In the genomic region with DNA sequence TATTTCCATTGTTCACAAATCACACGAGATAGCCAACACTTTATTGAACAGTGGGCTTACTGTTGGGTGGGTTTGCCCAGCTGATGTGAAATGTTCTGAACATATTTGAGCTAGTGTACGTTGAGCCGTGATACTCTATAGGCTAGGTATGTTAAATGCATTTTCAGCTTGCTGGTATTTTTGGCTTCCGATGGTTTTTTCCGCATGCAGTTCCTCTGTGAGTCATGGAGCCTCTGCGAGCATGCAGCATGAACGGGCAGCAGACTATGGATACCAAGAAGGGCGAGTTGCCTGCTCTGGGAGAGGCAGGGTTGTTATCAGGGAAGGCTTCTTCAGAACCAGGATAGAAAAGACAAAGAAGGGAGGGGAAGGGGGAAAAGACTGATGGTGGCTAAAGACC, we compare ENCODE assay signal across 30 mouse cellular contexts. TPM values are rescaled to one million over a fixed set of nuclear protein-coding genes. Genes with fewer than 3 reads are reported as not detected.
DNase-seq lines count a peak whose midpoint lies in the region; ATAC-seq lines count a peak whose summit lies in the region.
"Had no signal": no experiment of that assay in that cellular context is flagged by ENCODE, and none has a peak within 500 bp of the region (broad histone marks: within the 10 kb centered on the region; RNA-seq: fewer than 3 reads in every experiment).

No protein-coding gene starts in this region.

- H3K4me1 ChIP-seq in liver, embryonic 11.5 days (replicated peaks; ENCODE audit: control insufficient read depth, insufficient read depth, low read length) = no peaks in the 10 kb centered on the region
- peaks cover 22% of the 10 kb centered on the region for H3K4me1 ChIP-seq in liver, embryonic 12.5 days
- no peaks in the 10 kb centered on the region for H3K4me1 ChIP-seq in limb, embryonic 10.5 days
- H3K4me1 ChIP-seq: forebrain, embryonic 10.5 days; forebrain, embryonic 13.5 days; hindbrain, embryonic 12.5 days; hindbrain, embryonic 15.5 days had no signal

- H3K4me3 ChIP-seq in liver, embryonic 11.5 days (ENCODE audit: low read depth, low read length) = no peak overlapping the region
- no peak overlapping the region for H3K4me3 ChIP-seq in liver, embryonic 12.5 days
- no peak overlapping the region for H3K4me3 ChIP-seq in limb, embryonic 10.5 days
- H3K4me3 ChIP-seq: forebrain, embryonic 10.5 days; forebrain, embryonic 13.5 days; heart, adult 2 months; hindbrain, embryonic 12.5 days; hindbrain, embryonic 15.5 days had no signal

- no peak for DNase-seq in frontal cortex, postnatal 10 days (ENCODE audit: low spot score in 2 of 2)
- DNase-seq in liver, embryonic 11.5 days (ENCODE audit: low spot score) = peak; percentile 24
- peak; percentile 12 for DNase-seq in right cerebral cortex, postnatal 25 days
- no peak for DNase-seq in right cerebral cortex, postnatal 14 days
- peak; percentile 17 for DNase-seq in limb, embryonic 10.5 days (ENCODE audit: low spot score)
- DNase-seq in thymus, postnatal 36 days = no peak
- DNase-seq: adrenal gland, adult 8-10 months; adrenal gland, postnatal 25 days; cerebellum, adult 18-20 months; cerebellum, adult 9-10 months; cerebellum, postnatal 14 days; gastrocnemius, postnatal 25 days; heart, adult 2 months had no signal

- no peaks in the 10 kb centered on the region for H3K9me3 ChIP-seq in liver, embryonic 11.5 days (ENCODE audit: control insufficient read depth, low read length)
- no peaks in the 10 kb centered on the region for H3K9me3 ChIP-seq in liver, embryonic 12.5 days (replicated peaks)
- H3K9me3 ChIP-seq in limb, embryonic 10.5 days (replicated peaks) = no peaks in the 10 kb centered on the region
- H3K9me3 ChIP-seq: forebrain, embryonic 10.5 days; forebrain, embryonic 13.5 days; hindbrain, embryonic 12.5 days; hindbrain, embryonic 15.5 days had no signal

- H3K27ac ChIP-seq in liver, embryonic 11.5 days (ENCODE audit: low read depth, low read length) = no peak overlapping the region
- no peak overlapping the region for H3K27ac ChIP-seq in liver, embryonic 12.5 days
- no peak overlapping the region for H3K27ac ChIP-seq in limb, embryonic 10.5 days
- H3K27ac ChIP-seq: forebrain, embryonic 10.5 days; forebrain, embryonic 13.5 days; heart, adult 2 months; hindbrain, embryonic 12.5 days; hindbrain, embryonic 15.5 days had no signal

- no peaks in the 10 kb centered on the region for H3K27me3 ChIP-seq in liver, embryonic 11.5 days (replicated peaks; ENCODE audit: control insufficient read depth, insufficient read depth, low read length)
- no peaks in the 10 kb centered on the region for H3K27me3 ChIP-seq in liver, embryonic 12.5 days (replicated peaks)
- H3K27me3 ChIP-seq in limb, embryonic 10.5 days (ENCODE audit: low read depth, poor library complexity, severe bottlenecking) = no peaks in the 10 kb centered on the region
- H3K27me3 ChIP-seq: forebrain, embryonic 13.5 days; hindbrain, embryonic 12.5 days; hindbrain, embryonic 15.5 days had no signal

- 88% methylated on average over 8 of the region's 8 CpGs for WGBS in liver, embryonic 11.5 days
- 89% methylated on average over 8 of the region's 8 CpGs for WGBS in liver, embryonic 12.5 days (ENCODE audit: insufficient replicate concordance)
- WGBS in limb, embryonic 10.5 days = 94% methylated on average over 8 of the region's 8 CpGs

- H3K36me3 ChIP-seq in liver, embryonic 11.5 days (ENCODE audit: control insufficient read depth, insufficient read depth, low read length) = peaks cover 63% of the 10 kb centered on the region
- H3K36me3 ChIP-seq in liver, embryonic 12.5 days = peaks cover 100% of the 10 kb centered on the region
- peaks cover 97% of the 10 kb centered on the region for H3K36me3 ChIP-seq in limb, embryonic 10.5 days
- H3K36me3 ChIP-seq: hindbrain, embryonic 12.5 days; hindbrain, embryonic 15.5 days had no signal

- no peak overlapping the region for H3K4me2 ChIP-seq in liver, embryonic 11.5 days
- no peak overlapping the region for H3K4me2 ChIP-seq in liver, embryonic 12.5 days
- H3K4me2 ChIP-seq: forebrain, embryonic 13.5 days; heart, embryonic 11.5 days; hindbrain, embryonic 12.5 days; hindbrain, embryonic 15.5 days had no signal

- no peak overlapping the region for H3K9ac ChIP-seq in liver, embryonic 11.5 days (ENCODE audit: low read depth, low read length)
- H3K9ac ChIP-seq in liver, embryonic 12.5 days = no peak overlapping the region
- H3K9ac ChIP-seq: forebrain, embryonic 13.5 days; hindbrain, embryonic 12.5 days; hindbrain, embryonic 15.5 days had no signal

- ATAC-seq in frontal cortex, adult (ENCODE audit: low TSS enrichment) = peak; percentile 85
- ATAC-seq in liver, embryonic 11.5 days (replicated peaks; ENCODE audit: low FRiP score) = no peak
- ATAC-seq in liver, embryonic 12.5 days = no peak
- ATAC-seq: activated CD4-positive, CD25-positive, alpha-beta regulatory T cell, adult 4 months; CD4-positive, CD25-positive, alpha-beta regulatory T cell, adult 4 months; forebrain, embryonic 13.5 days; forebrain, embryonic 16.5 days had no signal

RNA-seq across cellular contexts. Expression of a gene that starts 14.6 kb away (rescaled TPM):
- polyA plus RNA-seq in liver, embryonic 11.5 days (2014; fragmentation: Nextera tagmentation; extraction: Ambion mirVana) = 107 and 111 TPM in 2 replicates
- polyA plus RNA-seq in liver, embryonic 12.5 days (2016; fragmentation: Nextera tagmentation; extraction: Ambion mirVana) = 127 and 128 TPM in 2 replicates
- polyA plus RNA-seq in limb, embryonic 10.5 days (2016; fragmentation: Nextera tagmentation; extraction: Ambion mirVana) = 30.4 and 32.8 TPM in 2 replicates

RNA-seq across cellular contexts. Expression of a gene that starts 29.2 kb away (rescaled TPM):
- polyA plus RNA-seq in liver, embryonic 11.5 days (2014; fragmentation: Nextera tagmentation; extraction: Ambion mirVana) = 67.2 and 96.9 TPM in 2 replicates
- polyA plus RNA-seq in liver, embryonic 12.5 days (2016; fragmentation: Nextera tagmentation; extraction: Ambion mirVana) = 27.7 and 79.1 TPM in 2 replicates
- 0.18 TPM in 1 of 2 replicates, not detected in the other for polyA plus RNA-seq in limb, embryonic 10.5 days (2016; fragmentation: Nextera tagmentation; extraction: Ambion mirVana)
- polyA plus RNA-seq: C2C12; CD4-positive, CD25-positive, alpha-beta regulatory T cell, adult 4 months; embryonic facial prominence, embryonic 14.5 days; forebrain, embryonic 10.5 days; forebrain, embryonic 13.5 days; forebrain, embryonic 16.5 days; frontal cortex, adult 2 months; heart, embryonic 14.5 days; heart, postnatal 0 days had no signal

RNA-seq across cellular contexts. Expression of a gene that starts 37.0 kb away (rescaled TPM):
- 10.2 and 16.7 TPM in 2 replicates for polyA plus RNA-seq in liver, embryonic 11.5 days (2014; fragmentation: Nextera tagmentation; extraction: Ambion mirVana)
- polyA plus RNA-seq in liver, embryonic 12.5 days (2016; fragmentation: Nextera tagmentation; extraction: Ambion mirVana) = 3.1 and 7.1 TPM in 2 replicates
- 0.15 TPM in 1 of 2 replicates, not detected in the other for polyA plus RNA-seq in limb, embryonic 10.5 days (2016; fragmentation: Nextera tagmentation; extraction: Ambion mirVana)
- polyA plus RNA-seq: activated CD4-positive, CD25-positive, alpha-beta regulatory T cell, adult 4 months; C2C12; CD4-positive, CD25-positive, alpha-beta regulatory T cell, adult 4 months; embryonic facial prominence, embryonic 11.5 days; embryonic facial prominence, embryonic 14.5 days; forebrain, embryonic 10.5 days; forebrain, embryonic 13.5 days; forebrain, embryonic 16.5 days; frontal cortex, adult 2 months; gonadal fat pad, adult 2 months; heart, adult 2 months; heart, embryonic 14.5 days; heart, postnatal 0 days; hindbrain, embryonic 12.5 days; hindbrain, embryonic 15.5 days had no signal

Comparison
In these comparisons a context has a peak if more than half of its experiments do, and no peak if none do; other contexts are left out.
1. DNase-seq: peak in liver, embryonic 11.5 days (single experiment), right cerebral cortex, postnatal 25 days (single experiment) and limb, embryonic 10.5 days (single experiment); none in frontal cortex, postnatal 10 days (0 of 2), right cerebral cortex, postnatal 14 days (single experiment) and thymus, postnatal 36 days (0 of 2).
2. RNA of a gene that starts 29.2 kb away (polyA plus RNA-seq): 67.2 to 96.9 TPM in liver, embryonic 11.5 days and 27.7 to 79.1 TPM in liver, embryonic 12.5 days; 0.18 TPM in limb, embryonic 10.5 days; every median in the first group is over 10 times any median in the second.